Mouse (Mus musculus) cortical plate, adult 2 months (tissue): Measurements from ENCODE around the gene Hecw2.

Experiments
- CTCF ChIP-seq: fragments of 200-500 bp; IDR thresholded peaks from 2 replicates; pipeline ENCODE4 v1.5.1; 2011; ENCODE audit warnings: mild to moderate bottlenecking, control low read depth, low read length; ENCODE audit not compliant: insufficient read depth; ENCODE audit errors: extremely low read depth
- POLR2A ChIP-seq: fragments of 200-500 bp; IDR thresholded peaks from 2 replicates; pipeline ENCODE4 v1.6.1; 2011; ENCODE audit warnings: mild to moderate bottlenecking, low read length, control low read depth; ENCODE audit not compliant: insufficient read depth; ENCODE audit errors: extremely low read depth

GRCm38 (mm10) chr1:53889806-53890205 lies 305.2 kb downstream of the Hecw2 start:
- TF ChIP-seq POLR2A, result no peak
- TF ChIP-seq CTCF, result no peak
